Mouse (Mus musculus) urinary bladder, postnatal 4 days (tissue): ENCODE data around the gene Cabp1.

Experiments
- DNase-seq, 2 experiments: peaks; one replicate each; pipeline ENCODE4 v3.0.0; 2021 to 2022; ENCODE audit warnings: low spot score in 2 of 2

Gene Cabp1

DNA sequence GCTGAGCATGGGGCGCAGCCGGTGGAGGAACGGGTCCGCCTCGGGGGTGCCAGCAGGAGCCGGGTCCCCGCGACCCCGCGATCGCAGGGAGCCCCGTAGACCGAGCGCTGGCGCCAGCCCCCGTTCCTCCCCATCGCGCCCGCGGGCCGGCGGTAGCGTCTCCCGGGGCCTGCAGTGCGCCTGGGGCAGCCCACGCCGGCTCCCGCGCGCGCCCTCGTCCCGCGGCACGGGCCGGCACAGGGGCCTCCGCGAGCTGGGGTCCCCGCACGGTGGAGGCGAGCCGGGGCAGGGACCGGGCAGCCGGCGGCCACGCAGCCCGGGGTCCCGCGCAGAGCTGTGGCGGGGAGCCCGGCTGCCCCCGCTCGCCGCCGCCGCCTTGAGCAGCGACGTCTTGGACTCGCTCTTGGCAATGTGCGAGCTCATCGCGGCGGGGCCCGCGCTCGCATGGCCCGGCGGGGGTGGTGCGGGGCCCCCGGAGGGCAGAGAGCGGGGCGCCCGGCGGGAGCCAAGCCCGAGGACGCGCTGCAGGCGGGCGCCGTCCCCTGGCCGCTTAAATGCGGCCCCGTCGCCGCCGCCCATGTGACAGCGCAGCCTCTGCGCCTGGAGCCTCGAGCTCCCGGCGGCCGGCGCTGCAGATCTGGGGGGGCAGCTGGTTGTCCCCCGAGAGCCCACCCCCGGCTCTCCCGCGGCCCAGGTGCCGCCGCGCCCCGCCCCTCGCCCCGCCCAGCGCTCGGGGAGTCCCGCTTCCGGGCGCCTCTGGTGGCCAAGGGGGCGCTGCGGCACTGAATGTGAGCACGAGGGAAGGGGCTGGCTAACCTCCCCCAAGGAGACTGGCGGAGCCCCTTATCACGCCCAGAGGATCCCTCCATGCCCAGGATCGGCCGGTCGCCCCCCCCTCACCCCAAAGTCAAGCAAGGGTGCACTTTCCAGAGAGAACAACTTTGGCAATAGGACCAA is at the start of gene Cabp1:
Cabp1 (minus strand) TSS at position 713 of the 957 bp plus-strand sequence.
- no peak for DNase-seq

- no peak for DNase-seq
These were observed 46.0 kb upstream of the Cabp1 start for GRCm38 (mm10) chr5:115240191-115240590.

GRCm38 (mm10) chr5:115238729-115239195 is 44.6 kb upstream of the Cabp1 start:
- DNase-seq: no peak

DNA sequence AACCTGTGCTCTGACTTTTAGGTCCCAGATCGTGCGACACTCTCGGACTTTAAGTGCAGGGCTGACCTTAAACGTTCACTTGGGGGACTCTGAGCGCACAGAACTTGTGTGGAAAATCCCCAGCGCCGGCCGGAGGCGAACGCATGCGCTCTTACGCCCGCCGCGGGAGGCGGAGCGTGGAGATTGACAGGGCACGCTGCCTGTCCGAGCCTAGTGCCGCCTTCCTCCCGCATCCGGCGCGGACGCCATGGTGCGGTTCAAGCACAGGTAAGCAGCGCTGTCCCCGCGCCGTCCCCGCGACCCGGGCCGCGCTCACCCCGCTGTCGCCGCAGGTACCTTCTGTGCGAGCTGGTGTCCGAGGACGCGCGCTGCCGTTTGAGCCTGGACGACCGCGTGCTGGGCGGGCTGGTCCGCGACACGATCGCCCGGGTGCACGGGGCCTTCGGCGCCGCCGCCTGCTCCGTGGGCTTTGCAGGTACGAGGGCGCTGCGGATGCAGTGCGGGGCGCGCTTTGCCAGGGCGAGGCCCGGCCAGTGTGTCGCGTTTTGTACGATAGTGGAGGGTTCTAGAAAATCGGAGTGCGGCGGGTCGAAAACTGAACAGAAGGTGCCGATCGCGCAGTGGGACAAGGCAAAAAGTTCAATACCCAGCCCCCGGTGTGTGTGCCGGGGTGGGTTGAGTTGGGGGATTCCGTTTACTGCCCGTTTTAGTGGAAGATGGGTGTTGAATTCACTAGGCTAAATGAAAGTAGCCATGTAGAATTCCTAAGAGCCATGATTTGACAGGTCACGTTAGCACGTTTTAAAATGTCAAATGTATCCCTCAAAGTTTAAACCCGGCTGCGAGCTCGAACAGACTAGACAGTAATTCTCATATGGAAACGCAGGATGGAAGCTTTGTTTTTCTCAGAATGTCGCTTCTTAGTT is 43.9 kb upstream of the Cabp1 start:
- DNase-seq: peak; percentile 88 to 91

DNA sequence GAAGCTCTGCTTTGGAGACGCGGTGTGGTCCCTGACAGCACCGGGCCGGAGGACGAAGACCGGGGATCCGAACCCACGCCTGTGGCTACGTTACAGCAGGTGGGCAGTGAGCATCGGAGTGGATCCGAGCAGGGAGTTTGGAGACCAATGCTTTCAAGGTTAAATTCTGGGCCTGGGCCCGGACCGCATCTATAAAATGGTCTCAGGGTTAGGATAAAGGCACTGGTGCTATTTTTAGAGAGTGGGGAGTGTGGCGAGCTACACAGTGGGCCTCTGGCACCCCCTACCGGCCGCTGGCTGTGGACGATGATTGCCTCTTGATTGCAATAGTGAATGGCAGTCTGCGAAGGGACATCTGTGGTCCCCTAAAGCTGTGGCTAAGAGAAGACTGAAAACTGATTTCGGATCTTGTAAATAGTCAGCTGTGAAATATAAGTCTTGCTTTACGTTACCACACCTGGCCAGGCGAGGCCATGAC is 41.6 kb upstream of the Cabp1 start, which contains the start of gene Pop5:
Pop5 (plus strand) TSS at position 51 of the 478 bp plus-strand sequence.
- peak; percentile 78 to 89 for DNase-seq

GRCm38 (mm10) chr5:115235323-115235771 is 41.2 kb upstream of the Cabp1 start:
- peak in 1 of 2 experiments; percentile 48 for DNase-seq

DNA sequence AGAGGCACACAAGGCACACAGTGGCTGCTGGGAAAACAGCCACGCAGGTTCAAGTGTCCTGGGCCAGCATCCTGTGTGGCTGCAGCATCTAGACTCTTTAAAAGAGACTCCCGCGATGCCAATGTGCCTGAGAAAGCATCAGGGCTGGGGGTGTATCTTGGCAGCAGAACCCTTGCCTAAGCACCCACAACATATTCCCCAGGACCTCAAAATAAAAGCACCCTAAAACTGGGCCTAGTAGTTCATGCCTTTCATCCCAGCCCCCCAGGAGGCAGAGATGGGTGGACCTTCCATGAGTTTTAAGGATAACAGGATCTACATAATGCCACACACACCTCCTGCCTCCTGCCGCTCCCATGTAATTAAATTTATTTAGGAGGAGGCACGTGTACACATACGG is 40.3 kb upstream of the Cabp1 start:
- no peak for DNase-seq

GRCm38 (mm10) chr5:115233031-115233780 is 39.0 kb upstream of the Cabp1 start:
- no peak for DNase-seq

DNA sequence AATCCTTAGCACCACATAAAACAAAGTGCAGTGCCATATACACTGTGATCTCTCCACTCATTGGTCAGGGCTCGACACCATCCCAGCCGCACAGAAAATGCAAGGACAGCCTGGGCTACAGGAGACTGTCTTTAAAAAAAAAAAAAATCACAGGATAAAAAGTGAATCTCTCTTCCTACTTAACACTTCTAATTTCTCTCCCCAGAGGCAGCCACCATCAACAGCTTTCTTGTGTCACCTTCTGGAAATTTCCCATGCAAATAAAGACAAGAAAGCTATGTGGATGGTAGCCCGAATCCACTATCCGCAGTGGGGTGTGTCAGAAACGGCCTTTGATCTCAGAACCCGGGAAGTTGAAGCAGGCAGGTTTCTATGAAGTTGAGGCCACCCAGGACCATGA is 38.3 kb upstream of the Cabp1 start:
- DNase-seq: no peak

- DNase-seq: no peak
These were observed 37.5 kb upstream of the Cabp1 start for GRCm38 (mm10) chr5:115231552-115232120.

DNA sequence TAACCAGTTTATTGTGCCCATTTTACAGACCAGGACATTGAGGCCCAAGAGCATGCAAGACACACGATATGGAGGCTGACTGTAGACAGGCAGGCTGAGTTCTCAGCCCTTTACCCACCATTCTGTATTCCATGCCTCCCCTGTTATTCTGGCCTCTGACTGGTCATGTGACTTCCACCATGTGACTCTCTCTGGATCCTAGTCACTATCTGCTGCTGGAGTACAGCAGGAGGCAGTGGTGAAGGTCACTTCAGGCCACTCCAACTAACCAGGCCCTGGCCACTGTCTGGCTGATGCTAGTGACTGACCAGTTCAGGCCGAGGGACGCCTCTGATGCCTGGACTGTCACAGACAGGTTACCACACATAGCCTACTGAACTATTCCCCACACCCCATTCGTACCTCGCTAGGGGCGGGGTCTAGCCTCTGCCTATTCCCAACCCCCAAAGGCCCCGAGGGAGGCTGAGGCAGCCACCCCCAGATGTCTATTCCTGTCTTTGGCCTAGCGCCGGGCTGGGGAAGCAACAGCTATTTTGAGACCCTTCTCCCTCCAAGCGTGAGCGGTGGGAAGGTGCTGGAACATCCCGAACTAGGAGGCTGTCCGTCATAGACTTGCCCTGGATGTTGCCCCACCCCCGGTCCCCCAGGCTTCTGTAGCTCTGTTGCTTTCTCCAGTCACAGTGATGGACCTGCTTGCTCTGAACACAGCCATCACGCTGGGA is 36.8 kb upstream of the Cabp1 start:
- DNase-seq: no peak

- no peak for DNase-seq
These were observed 28.3 kb upstream of the Cabp1 start for GRCm38 (mm10) chr5:115222485-115222884.

- no peak for DNase-seq
These were observed 26.9 kb upstream of the Cabp1 start for GRCm38 (mm10) chr5:115220931-115221640.

- no peak for DNase-seq
These were observed 23.8 kb upstream of the Cabp1 start for GRCm38 (mm10) chr5:115217998-115218397.

DNA sequence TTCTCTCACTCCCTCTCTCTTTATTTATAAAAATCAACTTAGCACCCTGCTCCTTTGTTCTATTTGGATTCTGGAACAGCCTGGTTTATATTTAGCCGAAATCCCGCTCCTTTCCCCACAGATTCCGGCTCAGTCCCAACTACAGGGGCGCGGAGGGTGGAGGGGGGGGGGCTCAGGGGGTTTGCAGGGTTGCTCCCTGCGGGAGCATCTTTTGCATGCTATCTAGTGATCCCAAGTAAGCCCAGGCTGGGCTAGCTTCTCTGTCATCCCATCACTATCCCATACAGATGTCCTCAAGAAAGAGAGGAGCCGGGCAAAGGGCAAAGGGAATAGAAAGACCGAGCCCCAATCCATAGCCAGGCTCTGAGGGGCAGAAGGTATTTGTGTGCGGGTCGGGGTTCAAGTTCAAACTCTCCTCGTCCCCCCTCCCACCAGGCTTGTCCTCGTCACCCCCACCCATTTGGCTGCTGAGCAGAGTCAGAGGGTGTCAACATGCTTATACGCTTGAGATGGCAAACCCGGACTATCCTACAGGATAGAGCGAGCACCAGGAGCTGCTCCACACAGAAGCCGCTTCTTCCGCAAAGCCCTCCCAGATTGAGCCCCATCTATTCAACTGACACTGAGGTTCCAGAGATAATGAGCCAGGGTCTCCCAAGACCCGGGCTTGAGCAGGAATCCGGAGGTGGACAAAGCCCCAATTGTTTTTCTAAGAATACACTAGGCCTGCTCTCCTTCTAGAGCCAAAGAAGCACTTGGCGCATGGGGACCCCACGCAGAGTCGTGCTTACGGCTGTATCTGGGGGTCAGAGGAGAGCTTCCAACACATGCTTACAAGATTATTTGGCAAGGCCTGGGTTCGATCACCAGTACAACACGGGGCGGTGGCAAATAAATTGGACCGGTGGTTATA is 21.3 kb upstream of the Cabp1 start:
- no peak for DNase-seq

DNA sequence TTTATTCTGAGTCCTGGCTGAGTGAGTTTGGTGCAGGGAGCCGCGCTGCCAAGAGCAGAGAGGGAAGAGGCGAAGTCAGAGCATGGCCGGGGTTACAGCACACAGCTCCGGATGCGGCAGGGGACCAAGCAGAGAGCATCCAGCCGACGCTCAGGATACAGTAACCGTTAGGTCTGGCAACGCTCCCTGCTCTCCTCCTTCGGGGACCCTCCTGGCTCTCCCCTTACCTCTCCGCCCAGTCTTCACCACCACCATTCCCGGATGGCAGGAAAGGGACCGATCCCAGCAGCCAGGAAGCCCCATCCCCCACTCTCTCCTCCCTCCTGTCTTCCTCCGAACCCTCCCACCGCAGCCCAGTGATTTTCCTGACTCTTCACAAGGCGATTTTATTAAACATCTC is 20.7 kb upstream of the Cabp1 start:
- no peak for DNase-seq

GRCm38 (mm10) chr5:115212861-115213260 is 18.7 kb upstream of the Cabp1 start:
- no peak for DNase-seq

DNA sequence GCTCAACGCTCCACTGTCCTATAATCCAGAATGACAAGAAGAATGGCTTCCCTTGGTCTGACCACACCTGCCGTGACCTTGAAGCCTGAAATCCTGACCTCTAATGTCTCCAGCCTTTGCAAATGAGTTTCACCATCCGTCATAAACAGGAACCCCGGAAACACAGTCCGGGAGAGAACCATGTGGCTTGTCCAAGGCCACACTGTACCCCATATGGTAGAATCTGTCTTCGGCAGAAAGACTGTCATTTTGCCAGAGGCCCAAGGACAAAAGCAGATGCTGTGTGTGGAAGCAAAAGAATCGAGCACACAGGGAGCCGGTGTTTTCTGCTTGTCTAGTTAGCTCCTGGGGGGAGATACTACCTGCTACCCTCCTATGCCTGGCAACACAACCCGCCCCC is 18.3 kb upstream of the Cabp1 start:
- DNase-seq: no peak
